Mouse (Mus musculus): ENCODE data around the gene Wdr48.

DNA sequence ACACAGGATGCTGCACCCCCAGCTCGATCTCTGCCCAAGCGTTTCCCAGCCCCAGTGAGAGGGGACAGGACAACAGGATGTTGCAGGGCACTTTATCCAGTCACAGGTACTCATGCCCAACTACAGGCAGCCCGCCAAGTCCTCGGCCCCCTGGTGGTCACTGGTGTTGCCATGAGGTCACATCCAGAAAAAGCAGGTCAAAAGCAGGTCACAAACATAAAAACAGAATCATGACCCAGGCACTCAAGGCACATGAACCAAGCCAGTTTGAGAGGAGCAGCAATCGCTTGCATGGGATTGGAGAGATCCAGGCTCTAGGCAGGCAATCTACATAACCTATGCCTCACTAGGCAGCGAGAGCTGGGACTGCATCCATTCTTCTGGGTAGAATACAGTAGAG is 75.5 kb downstream of the Wdr48 start:
- TF ChIP-seq CTCF (IDR thresholded peaks at IDR 0.05; ENCODE audit: insufficient read depth, low read length): peak; percentile 40; the same call in 1 of the 2 replicates
- no peak for TF ChIP-seq POLR2A (IDR thresholded peaks at IDR 0.05; ENCODE audit: borderline replicate concordance, extremely low read depth, low read depth, low read length)

All from lung, adult 2 months (tissue).